Mouse (Mus musculus): Measurements from ENCODE around the gene Rpl18.

Gene Rpl18

DNA sequence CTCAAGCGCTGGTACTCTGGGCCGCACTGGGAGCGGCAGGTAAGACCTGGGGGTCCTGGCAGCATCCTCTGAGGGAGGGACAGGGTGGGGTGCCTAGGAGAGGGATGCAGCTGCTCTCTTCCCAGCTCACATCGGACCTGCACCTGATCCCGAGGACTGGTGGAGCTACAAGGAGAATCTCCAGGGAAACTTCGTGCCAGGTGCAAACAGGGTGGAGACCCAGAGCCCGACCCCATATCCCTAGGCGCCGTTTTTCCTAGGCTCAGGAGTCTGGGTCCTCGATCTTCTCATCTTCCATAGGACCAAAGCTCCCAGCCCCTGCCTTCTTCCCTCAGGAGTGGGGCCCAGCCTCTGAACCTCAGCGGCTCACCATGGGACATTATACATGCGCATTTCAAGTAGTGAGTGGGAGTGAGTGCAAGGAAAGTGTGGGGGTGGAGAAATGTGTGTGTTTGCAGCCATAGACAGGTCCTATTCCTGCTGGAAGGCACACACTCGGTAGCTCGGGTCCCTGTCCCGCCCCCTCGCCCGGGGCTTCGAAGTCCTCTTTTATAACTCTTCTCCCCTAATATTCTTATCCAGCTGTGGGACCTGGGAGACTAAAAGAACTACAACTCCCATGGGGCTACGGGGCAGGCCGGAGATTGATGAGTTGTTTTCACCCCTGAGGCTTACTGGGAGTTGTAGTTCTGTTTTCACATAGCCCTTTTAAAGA, 14.8 kb upstream of the Rpl18 start:
- DNase-seq = peak; percentile 64 to 70

DNA sequence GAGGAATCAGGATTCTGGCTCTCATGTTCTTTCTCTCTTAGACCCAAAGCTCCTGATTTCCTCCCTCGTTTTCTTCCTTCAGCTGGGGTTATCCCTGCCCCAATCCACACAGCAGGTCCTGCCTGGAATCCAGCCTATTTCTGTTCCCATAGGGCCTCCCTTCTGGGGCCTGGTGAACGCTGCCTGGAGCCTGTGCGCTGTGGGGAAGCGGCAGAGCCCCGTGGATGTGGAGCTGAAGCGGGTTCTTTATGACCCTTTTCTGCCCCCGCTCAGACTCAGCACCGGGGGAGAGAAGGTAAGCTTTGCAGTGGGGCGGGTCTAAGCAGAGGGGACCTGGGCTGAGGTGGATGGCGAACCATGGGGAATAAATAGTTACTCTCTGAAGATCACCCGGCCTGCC, 14.2 kb upstream of the Rpl18 start:
- DNase-seq = peak in 1 of 2 experiments; percentile 22

DNA sequence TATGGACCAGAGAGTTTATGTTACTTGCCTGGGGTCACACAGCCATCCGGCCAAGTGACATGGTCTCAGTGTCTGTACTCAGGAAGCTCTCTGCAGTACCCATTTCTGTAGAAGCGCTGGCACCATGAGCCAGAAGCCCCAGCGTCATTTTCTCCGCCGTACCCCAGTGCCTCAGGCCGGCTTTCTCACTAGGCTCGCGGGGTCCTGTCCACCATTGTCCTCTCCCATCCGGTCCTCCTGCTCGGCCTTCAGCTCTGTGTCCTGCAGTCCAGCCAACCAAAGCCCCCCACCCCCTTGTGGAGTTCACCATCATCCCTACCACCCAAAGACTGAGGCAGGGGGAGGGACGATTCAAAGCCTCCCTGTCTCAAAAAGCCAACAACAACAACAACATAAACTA, 13.7 kb upstream of the Rpl18 start:
- peak in 1 of 2 experiments; percentile 17 for DNase-seq

DNA sequence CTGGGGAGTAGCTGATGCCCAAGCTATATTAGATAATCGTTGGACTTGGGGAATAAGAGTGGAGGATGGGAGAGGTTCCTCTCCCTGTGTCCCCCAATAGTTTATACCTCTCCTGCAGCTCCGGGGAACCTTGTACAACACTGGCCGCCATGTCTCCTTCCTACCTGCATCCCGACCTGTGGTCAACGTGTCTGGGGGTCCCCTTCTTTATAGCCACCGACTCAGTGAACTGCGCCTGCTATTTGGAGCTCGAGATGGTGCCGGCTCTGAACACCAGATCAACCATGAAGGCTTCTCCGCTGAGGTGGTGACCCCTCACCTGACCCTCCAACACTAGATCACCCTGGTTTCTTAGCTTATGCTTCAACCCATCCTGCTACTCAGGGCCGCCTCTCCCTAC, 12.9 kb upstream of the Rpl18 start:
- peak in 1 of 2 experiments; percentile 13 for DNase-seq

DNA sequence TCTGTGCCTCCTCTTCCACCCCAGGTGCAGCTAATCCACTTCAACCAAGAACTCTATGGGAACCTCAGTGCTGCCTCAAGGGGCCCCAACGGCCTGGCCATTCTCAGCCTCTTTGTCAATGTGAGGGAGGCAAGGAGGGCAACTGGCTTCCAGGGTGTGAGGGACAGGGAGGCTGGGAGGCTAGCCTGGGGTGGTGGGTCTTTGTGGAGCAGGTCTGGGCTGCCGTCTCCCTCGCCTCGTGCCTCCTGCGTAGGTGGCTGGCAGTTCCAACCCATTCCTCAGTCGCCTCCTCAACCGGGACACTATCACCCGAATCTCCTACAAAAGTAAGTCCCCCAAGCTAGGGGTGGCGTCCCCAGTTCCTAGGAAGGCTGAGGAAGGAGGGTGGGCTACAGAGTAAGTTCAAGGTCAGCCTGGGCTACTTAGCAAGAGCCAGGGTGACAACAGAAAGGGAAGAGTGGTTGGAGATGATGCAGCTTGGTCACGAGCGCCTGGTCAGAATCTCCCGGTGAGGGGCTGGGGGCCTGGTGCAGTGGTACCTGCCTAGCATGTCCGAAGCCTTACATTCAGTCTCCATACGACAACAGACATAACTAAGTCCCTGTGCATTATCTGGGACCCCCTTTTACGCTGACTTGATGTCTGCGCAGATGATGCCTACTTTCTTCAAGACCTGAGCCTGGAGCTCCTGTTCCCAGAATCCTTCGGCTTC, 12.3 kb upstream of the Rpl18 start:
- DNase-seq = peak in 1 of 2 experiments; percentile 30

DNA sequence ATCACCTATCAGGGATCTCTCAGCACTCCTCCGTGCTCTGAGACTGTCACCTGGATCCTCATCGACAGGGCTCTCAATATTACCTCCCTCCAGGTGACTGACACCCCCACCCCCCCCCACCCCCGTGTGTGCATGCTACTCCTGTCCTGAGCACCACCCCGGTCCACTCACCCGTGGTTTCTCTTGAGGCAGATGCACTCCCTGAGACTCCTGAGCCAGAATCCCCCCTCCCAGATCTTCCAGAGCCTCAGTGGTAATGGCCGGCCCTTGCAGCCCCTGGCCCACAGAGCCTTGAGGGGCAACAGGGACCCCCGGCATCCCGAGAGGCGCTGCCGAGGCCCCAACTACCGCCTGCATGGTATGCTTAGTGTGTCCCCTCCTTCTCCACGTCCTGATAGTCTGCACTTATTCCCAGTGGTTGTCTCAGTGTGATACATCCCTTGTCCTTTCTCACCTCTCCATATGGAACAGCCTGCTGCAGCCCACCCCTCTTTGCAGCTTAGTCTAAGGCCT, 11.7 kb upstream of the Rpl18 start:
- peak in 1 of 2 experiments; percentile 56 for DNase-seq

DNA sequence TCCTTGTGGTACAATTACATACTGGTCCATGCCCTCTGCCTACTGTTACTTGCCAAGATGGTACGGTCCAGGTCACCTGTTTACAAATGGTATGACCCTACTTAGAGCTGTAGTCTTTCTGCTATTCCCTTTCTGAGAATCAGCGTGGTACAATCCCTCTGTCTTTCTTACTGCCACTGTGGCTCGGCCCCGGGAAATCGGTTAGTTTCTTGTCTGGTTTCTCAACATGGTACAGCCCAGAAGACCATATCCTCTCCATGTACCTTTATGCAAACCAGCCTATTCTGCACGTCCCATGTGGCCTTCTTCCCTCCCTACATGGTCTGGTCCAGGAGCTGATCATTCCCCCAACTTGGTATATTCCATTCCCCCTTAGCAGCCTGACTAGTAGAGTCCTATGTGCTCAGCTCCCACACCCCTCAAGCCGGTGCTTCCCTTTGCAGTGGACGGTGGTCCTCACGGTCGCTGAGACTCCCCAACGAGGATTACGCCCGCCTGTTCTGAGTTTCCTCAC, 11.2 kb upstream of the Rpl18 start:
- peak; percentile 46 to 53 for DNase-seq

DNA sequence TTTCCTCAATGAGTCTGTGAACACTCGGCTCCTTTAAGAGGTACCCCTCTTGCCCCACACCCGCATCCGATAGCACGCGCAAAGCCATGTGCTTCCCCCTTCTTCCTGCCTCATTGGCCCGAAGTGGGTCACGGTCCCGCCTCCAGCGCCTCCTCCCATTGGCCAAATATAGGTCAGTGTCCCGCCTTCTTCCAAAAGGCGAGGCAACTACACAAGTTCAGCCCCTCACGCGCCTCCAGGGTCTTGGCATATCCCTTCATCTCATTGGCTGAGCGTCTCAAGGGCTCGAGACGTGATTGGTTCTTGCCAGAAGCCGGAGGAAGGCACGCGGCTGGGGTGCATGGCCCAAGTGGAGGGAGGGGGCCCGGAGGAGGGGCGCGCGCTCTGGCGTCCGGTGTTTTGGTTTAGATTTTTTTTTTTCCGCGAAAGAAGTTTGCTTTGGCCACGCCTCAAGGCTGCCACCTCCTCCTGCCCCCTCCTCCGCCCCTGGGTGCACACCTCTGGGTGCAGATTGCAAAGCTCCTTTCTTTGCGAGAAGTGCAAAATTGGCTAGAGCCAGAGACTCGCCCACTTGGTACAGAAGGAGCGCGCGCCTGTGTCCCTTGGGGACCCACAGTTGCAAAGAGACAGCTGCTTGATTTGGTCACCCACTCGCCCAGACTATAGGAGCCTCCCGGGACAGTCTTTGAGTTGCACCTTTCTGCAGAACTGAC, 10.4 kb upstream of the Rpl18 start, which contains the start of gene Dbp:
Gene Dbp, plus strand, starts transcription at position 359 of the 713 bp plus-strand sequence.
- DNase-seq = peak; percentile 97 to 100

DNA sequence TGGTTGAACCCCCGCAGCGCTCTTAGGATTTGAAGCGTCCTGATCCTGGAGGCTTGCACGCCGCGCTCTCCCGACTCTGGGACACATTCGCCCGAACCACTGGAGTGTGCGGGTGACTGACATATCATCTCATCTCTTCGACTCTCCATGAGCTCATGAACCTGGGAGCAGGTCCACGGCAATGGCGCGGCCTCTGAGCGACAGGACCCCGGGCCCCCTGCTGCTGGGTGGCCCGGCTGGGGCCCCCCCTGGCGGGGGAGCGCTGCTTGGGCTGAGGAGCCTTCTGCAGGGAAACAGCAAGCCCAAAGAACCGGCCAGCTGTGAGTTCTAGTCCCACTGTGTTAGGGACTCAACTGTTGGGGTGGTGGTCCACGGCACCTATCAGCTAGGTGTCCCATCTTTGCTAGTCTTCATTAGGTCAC, 9.8 kb upstream of the Rpl18 start:
- DNase-seq = peak; percentile 48 to 67

DNA sequence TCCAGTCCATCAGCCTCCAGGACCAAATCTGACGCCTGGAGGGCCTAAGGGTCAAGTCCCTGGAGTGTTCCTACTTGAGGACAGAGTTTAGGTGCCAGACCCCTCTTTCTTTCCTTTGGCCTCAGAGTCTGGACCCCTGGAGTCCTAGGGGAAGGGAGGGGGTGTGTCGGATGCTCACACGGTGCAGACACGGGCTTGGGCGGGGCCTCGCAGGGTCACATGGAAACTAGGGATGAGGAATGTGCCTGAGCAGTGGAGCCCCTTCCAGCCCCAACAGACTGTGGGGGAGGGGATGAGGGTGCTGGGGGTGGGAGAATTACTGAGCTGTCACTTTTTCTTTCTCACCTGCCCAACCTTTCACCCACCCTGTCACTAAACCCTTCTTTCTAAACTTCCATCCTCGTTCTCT, 9.4 kb upstream of the Rpl18 start:
- DNase-seq = peak; percentile 55 to 72

DNA sequence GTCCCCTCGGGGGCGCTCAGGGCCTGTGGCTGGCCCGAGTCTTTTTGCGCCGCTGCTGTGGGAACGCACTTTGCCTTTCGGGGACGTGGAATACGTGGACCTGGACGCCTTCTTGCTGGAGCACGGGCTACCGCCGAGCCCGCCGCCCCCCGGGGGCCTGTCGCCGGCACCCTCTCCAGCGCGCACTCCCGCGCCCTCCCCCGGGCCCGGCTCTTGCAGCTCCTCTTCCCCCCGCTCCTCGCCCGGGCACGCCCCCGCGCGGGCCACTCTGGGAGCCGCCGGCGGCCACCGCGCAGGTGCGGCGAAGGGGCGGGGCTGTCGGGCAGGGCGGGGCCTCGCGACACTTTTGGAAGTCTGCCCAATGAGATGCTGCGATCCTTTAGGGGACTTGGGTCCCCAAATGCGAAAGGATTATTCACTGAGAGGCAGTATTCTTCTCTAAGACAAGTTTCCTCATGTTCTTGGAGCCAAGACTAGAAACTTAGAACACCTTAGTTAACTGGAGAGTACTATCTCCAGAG, 8.5 kb upstream of the Rpl18 start:
- DNase-seq = peak; percentile 92 to 95

DNA sequence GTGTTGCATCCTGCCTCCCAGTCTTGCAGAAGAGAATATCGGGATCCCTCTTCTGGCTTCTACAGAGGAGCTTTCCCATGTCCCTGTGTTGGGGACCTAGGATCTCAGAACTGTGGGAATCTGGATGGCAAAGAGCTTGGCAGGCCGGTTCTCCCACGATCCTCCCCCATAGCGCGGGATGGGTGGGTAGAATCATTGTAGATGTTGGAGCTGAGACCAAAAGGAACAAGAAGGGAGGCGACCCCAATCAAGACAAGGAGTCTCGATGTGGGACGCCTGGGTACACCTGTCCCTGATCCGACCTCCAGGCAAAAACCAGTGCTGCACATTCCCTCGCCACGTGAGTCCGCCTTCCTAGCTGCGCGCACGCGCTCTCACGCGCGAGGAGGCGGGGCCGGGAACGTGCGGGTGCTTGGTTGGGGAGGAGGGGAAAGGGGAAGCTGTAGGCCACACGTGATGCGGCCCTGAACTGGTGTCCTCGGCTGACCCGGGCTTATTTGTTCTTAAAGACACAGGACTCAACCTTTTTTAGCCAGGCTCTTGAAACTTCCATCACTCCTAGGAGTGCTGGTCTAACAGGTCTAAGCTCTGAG, 7.8 kb upstream of the Rpl18 start:
- DNase-seq = peak; percentile 88 to 92

DNA sequence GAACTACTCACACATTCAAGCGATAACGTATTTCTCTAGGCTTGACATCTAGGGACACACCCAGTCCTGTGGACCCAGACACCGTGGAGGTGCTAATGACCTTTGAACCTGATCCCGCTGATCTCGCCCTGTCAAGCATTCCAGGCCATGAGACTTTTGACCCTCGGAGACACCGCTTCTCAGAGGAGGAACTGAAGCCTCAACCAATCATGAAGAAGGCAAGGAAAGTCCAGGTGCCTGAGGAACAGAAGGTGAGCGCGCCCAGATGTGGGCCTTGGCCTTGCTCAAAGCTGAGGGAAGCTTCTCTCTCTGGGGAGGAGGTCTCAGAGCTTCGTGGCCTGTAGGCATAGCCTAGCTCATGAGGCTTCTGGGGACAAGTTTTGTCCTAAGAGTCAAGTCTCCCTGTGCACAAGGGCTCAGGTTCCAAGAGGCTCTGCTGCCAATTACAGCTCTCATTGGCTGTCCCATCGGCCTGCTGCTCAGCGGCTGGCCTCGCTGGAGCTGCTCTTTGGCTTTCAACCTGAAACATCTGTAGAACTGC, 7.0 kb upstream of the Rpl18 start:
- no peak for DNase-seq

DNA sequence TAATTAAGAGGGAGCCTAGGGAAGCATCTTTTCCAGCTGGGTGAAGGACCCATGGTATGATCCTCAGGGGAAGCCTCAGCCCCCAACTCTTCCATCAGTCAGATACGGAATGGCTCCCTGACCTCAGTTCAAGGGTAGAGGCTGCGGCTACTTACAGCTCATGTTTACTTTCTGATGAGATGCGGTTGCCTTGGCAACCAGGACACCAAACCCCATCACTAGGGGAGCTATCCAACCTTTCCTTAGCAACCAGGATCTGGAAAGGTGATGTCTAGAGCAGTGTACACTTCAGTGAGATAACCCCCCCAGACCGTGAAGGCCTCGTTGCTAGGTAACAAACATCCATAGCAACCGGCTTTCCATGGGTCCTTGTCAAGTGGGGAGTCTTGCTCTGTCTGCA, 6.2 kb upstream of the Rpl18 start:
- no peak for DNase-seq

DNA sequence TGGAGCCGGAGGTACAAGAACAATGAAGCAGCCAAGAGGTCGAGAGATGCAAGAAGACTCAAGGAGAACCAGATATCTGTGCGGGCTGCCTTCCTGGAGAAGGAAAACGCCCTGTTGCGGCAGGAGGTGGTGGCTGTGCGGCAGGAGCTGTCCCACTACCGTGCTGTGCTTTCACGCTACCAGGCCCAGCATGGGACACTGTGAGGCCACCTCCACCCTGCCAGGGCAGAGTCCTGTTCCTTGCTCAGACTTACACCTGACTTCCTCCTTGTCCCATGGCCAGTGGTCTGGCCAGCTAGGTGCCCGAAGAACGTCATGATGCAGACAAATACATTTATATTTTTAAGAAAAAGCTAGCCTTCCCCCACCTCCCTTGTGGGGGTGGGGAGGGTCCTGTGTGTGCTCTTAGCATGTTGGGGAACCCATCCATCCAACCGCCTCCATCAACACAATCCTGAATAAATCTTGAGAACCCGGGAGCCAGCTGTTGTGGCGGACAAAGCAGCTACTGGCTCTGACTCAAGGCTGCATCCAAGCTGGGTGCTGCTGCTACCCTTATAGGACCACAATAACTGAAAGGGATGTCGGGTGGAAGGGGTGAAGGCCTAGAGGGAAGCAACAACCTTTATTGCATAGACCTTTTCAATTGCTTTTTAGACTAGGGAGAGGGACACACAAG, 5.4 kb upstream of the Rpl18 start:
- DNase-seq = no peak

DNA sequence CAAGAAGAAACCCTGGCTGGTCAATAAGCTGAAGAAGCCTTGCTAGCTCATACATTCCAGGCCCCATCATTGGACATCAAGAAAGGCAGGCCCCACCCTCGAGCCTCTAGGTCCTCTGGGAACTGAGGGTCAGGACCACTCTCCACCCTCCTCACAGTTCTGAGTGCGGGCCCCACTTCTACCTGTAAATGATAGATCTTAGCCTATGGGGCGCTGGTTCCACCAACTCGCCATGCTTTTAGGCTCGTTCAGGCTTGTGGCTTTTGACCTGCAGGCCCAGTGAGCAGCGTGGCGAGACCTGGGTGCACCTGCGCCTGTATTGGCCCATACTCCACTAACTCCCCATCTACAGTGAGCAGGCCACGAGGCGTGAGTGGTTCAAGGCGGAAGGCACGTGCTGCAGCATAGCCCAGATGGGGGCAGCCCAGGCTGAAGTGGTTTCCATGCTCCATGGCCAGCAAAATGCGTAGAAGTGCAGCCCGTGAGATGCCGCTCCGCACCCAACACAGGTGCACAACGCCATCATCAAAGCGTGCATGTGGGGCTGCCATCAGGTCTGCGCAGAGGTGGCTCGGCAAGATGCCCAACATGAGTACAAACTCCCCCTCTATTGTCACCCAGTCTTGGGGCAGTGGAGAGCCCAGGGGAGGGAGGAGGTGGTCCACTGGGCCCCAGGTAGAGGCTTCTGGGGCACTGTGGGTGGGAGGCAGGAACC, 4.6 kb upstream of the Rpl18 start:
- no peak for DNase-seq

DNA sequence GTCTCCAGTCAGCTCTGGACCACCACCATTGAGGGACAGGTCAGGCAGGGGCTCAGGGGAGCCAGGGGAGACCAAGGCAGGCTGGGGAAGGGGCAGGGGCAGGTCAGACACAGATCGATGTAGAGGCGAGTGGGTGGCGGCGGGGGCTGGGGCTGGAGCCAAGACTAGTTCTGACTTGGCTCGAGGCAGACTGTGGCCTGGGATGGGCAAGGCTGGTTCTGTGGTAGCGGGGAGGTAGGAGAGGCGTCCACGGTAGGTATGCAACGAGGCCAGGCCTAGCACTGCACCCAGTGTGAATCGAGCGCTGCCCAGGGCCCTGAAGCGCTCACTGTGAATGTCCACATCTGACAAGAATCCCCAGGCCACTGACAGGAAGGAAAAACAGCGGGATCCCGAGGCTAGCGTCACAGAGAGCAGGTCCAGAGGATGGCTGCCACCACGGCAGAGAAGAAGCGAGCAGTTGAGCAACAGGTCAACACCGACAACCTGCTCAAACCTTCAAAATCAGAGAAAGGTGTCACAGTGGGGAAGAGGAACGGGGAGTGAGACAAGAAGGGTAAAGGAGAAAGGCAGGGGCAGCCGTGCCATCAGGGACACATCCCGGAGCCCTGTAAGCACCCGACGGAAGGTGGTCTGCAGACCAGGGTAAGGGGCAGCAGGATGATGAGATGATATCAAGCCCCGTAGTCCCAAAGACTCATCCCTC, 3.8 kb upstream of the Rpl18 start:
- DNase-seq = no peak

DNA sequence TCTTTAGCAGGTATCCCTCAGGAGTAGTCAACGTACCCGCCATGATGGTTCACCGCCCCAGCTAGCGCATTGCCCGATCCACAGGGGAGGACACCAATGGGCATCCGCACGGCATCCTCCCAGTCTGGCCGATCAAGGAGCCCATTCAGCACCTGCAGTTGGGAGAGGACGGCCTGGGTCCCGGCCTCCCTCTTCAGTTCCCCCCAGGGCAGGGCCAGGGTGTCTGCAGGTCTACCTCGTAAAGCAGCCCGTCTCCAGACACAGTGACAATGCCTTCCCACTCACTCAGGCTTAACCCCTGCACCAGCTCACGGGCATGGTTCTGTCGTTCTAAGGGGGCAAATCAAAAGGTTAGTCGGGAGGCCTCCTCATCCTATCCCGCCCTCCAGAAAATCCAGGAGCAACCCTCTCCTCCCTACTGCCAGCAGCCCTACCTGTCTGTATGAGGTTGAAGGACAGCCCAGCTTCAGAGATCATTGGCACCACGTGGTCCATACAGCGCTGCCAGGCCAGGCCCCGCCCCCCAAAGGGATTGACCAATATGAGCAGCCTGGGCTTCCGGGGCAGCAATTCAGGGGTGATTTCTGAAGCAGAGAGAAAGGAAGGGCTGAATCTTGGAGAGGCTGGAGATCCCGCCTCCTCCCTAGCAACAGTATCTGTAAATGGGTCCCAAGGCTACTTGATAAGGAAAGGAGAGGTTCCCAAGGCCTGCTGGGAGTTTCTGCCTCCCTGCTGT, 3.1 kb upstream of the Rpl18 start:
- no peak for DNase-seq

DNA sequence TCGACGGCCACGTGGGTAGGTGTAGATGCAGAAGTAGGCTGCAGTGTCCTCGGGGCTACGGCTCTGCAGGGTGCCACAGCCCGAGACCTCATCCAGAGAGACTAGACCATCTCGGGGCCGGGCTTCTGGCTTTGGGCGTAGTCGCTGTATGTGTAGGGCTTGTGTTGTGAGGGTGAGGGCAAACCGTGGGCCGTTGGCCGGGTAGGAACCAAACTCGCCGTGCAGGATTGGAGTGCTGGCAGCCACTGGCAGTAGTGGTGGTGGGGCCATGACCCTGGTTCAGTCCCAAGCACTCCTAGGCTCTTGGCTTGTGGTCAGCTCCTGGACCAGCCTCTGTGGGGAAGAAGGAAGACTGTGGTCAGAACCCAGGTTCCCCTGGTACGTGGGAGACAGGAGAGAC, 1.9 kb upstream of the Rpl18 start:
- DNase-seq = no peak
